Mouse (Mus musculus): Measurements from ENCODE around the gene Traf7.

GRCm38 (mm10) chr17:24569837-24570236 is 42.1 kb upstream of the Traf7 start:
- TF ChIP-seq CTCF (IDR thresholded peaks at IDR 0.05; ENCODE audit: extremely low read depth, insufficient read length, insufficient replicate concordance, low read depth, low read length): no peak
- TF ChIP-seq POLR2A (IDR thresholded peaks at IDR 0.05; ENCODE audit: low read depth, low read length): no peak
